Mouse (Mus musculus) urinary bladder, adult 2 months (tissue): ENCODE data around the gene Fgfr1op. TPM values are rescaled to one million over a fixed set of nuclear protein-coding genes. Genes with fewer than 3 reads are reported as not detected.
A peak's percentile ranks its signal among the peaks of the same experiment; 100 is the strongest.

Experiments used
- DNase-seq: peaks from one replicate; pipeline ENCODE4 v3.0.0; 2022; ENCODE audit warnings: low spot score
- polyA plus RNA-seq: library from polyadenylated mRNA; depleted of rRNA; stranded (reverse); fragments of >200 nt; gene quantifications from 2 replicates; pipeline ENCODE4 v1.2.3, GENCODE M21; 2012; rRNA removed

Gene Fgfr1op
- polyA plus RNA-seq, 1 experiment: 13.6 TPM

- DNase-seq: no peak
Measured at GRCm38 (mm10) chr17:8228622-8229021, 63.3 kb downstream of the Fgfr1op start.

- DNase-seq: no peak
Measured at GRCm38 (mm10) chr17:8229607-8230006, 64.3 kb downstream of the Fgfr1op start.

- peak; percentile 19 for DNase-seq
Measured at GRCm38 (mm10) chr17:8232089-8232488, 66.8 kb downstream of the Fgfr1op start.

GRCm38 (mm10) chr17:8233618-8234214 lies 68.4 kb downstream of the Fgfr1op start:
- no peak for DNase-seq

GRCm38 (mm10) chr17:8234537-8234936 lies 69.2 kb downstream of the Fgfr1op start:
- DNase-seq: no peak

GRCm38 (mm10) chr17:8235743-8236142 lies 70.4 kb downstream of the Fgfr1op start, which contains the start of gene Ccr6:
Ccr6 (plus strand) TSS chr17:8236043.
- DNase-seq: no peak

GRCm38 (mm10) chr17:8238012-8238710 lies 72.9 kb downstream of the Fgfr1op start:
- DNase-seq: no peak

- DNase-seq: no peak
Measured at GRCm38 (mm10) chr17:8239561-8239960, 74.3 kb downstream of the Fgfr1op start.

GRCm38 (mm10) chr17:8240517-8240916 lies 75.2 kb downstream of the Fgfr1op start:
- no peak for DNase-seq

GRCm38 (mm10) chr17:8241645-8242044 lies 76.3 kb downstream of the Fgfr1op start:
- DNase-seq: no peak

GRCm38 (mm10) chr17:8242186-8242585 lies 76.9 kb downstream of the Fgfr1op start:
- DNase-seq: no peak

GRCm38 (mm10) chr17:8244124-8244523 lies 78.8 kb downstream of the Fgfr1op start:
- DNase-seq: no peak

GRCm38 (mm10) chr17:8246102-8246754 lies 80.9 kb downstream of the Fgfr1op start:
- DNase-seq: no peak

Other genes starting within 250 kb of the Fgfr1op start
- 6.5 and 8.2 TPM in 2 replicates for gene Tagap, start 239.5 kb upstream of the Fgfr1op start, polyA plus RNA-seq
- 35.4 and 53.8 TPM in 2 replicates for gene Rsph3a, start 219.9 kb upstream of the Fgfr1op start, polyA plus RNA-seq
- gene Gm49673, start 17.7 kb upstream of the Fgfr1op start, polyA plus RNA-seq: 0.07 and 0.10 TPM in 2 replicates
- 43.7 and 58.1 TPM in 2 replicates for gene Rnaset2a, start 17.4 kb upstream of the Fgfr1op start, polyA plus RNA-seq
- gene Ccr6, start 70.5 kb downstream of the Fgfr1op start, polyA plus RNA-seq: 0.06 and 0.10 TPM in 2 replicates
- gene Mpc1, start 117.4 kb downstream of the Fgfr1op start, polyA plus RNA-seq: 233 and 289 TPM in 2 replicates
- 88.8 and 142 TPM in 2 replicates for gene Sft2d1, start 145.6 kb downstream of the Fgfr1op start, polyA plus RNA-seq
- 0.12 and 0.18 TPM in 2 replicates for gene Prr18, start 172.0 kb downstream of the Fgfr1op start, polyA plus RNA-seq
- 0.14 and 0.25 TPM in 2 replicates for gene T2, start 190.5 kb downstream of the Fgfr1op start, polyA plus RNA-seq